Mouse (Mus musculus): ENCODE results near the gene Fgfr2.

GRCm38 (mm10) chr7:132299661-132300210 is 823.4 kb downstream of the Fgfr2 start:
- TF ChIP-seq CTCF (IDR thresholded peaks at IDR 0.05; ENCODE audit: insufficient read depth, low read length) (no peak), POLR2A (IDR thresholded peaks at IDR 0.05; ENCODE audit: borderline replicate concordance, extremely low read depth, low read depth, low read length) (no peak)
